Mouse (Mus musculus) cortical plate, adult 2 months (tissue): Measurements from ENCODE around the gene Zscan10. TPM values are rescaled to one million over a fixed set of nuclear protein-coding genes. Genes with fewer than 3 reads are reported as not detected.
A peak's percentile ranks its signal among the peaks of the same experiment; 100 is the strongest.

Experiments used
- H3K27ac ChIP-seq: fragments of 200-500 bp; 2 replicates; pipeline ENCODE4 v1.5.1; 2012; ENCODE audit warnings: low read length, control low read depth, inconsistent platforms; ENCODE audit not compliant: insufficient read depth
- H3K4me1 ChIP-seq: fragments of 200-500 bp; 2 replicates; pipeline ENCODE4 v1.6.1; 2011; ENCODE audit warnings: low read length; ENCODE audit not compliant: control insufficient read depth, insufficient read depth
- H3K4me3 ChIP-seq: fragments of 200-500 bp; 2 replicates; pipeline ENCODE4 v1.5.1; 2011; ENCODE audit warnings: mild to moderate bottlenecking, low read length, control low read depth; ENCODE audit not compliant: insufficient read depth
- CTCF ChIP-seq: fragments of 200-500 bp; IDR thresholded peaks from 2 replicates; pipeline ENCODE4 v1.5.1; 2011; ENCODE audit warnings: mild to moderate bottlenecking, control low read depth, low read length; ENCODE audit not compliant: insufficient read depth; ENCODE audit errors: extremely low read depth
- POLR2A ChIP-seq: fragments of 200-500 bp; IDR thresholded peaks from 2 replicates; pipeline ENCODE4 v1.6.1; 2011; ENCODE audit warnings: mild to moderate bottlenecking, low read length, control low read depth; ENCODE audit not compliant: insufficient read depth; ENCODE audit errors: extremely low read depth
- polyA plus RNA-seq: library from polyadenylated mRNA; depleted of rRNA; stranded (reverse); fragments of >200 nt; gene quantifications from 2 replicates; pipeline ENCODE4 v1.2.3, GENCODE M21; 2012; rRNA removed

Zscan10 gene
- 0.13 TPM in 1 of 2 replicates, not detected in the other for polyA plus RNA-seq

GRCm38 (mm10) chr17:23600641-23601622 lies at the start of gene Zscan10:
Gene Zscan10 (plus strand): TSS chr17:23600856.
- Histone ChIP-seq H3K4me3 (no peak within 1 kb of the TSS; the same call in 1 of the 2 replicates), H3K4me1 (no peaks in the 10 kb centered on the region), H3K27ac (no peak within 1 kb of the TSS)
- no peak for TF ChIP-seq POLR2A
- no peak for TF ChIP-seq CTCF

GRCm38 (mm10) chr17:23550856-23551255 lies 49.8 kb upstream of the Zscan10 start:
- H3K4me3 ChIP-seq = peak overlapping the region; percentile 92
- no peak for TF ChIP-seq CTCF
- TF ChIP-seq POLR2A = no peak

GRCm38 (mm10) chr17:23551416-23551815 lies 49.2 kb upstream of the Zscan10 start:
- H3K27ac ChIP-seq = peak overlapping the region; percentile 2; the same call in 1 of the 2 replicates
- TF ChIP-seq CTCF = no peak
- TF ChIP-seq POLR2A = no peak

More at GRCm38 (mm10) chr17:23550856-23551255, 49.8 kb upstream of the Zscan10 start:
- Histone ChIP-seq H3K4me1 (no peaks in the 10 kb centered on the region), H3K27ac (peak overlapping the region; percentile 2; the same call in 1 of the 2 replicates)

GRCm38 (mm10) chr17:23551963-23552362 lies 48.7 kb upstream of the Zscan10 start:
- no peak for TF ChIP-seq CTCF
- H3K4me3 ChIP-seq = no peak overlapping the region
- no peaks in the 10 kb centered on the region for H3K4me1 ChIP-seq
- H3K27ac ChIP-seq = no peak overlapping the region

More at GRCm38 (mm10) chr17:23551416-23551815, 49.2 kb upstream of the Zscan10 start:
- Histone ChIP-seq H3K4me1 (no peaks in the 10 kb centered on the region), H3K4me3 (peak overlapping the region; percentile 92)

GRCm38 (mm10) chr17:23552896-23553633 lies 47.6 kb upstream of the Zscan10 start:
- TF ChIP-seq CTCF (no peak), POLR2A (no peak)
- no peaks in the 10 kb centered on the region for H3K4me1 ChIP-seq
- H3K27ac ChIP-seq = no peak overlapping the region
- no peak overlapping the region for H3K4me3 ChIP-seq

GRCm38 (mm10) chr17:23553634-23554120 lies 47.0 kb upstream of the Zscan10 start:
- H3K4me1 ChIP-seq = no peaks in the 10 kb centered on the region
- TF ChIP-seq CTCF = no peak
- TF ChIP-seq POLR2A = no peak

GRCm38 (mm10) chr17:23554321-23554720 lies 46.3 kb upstream of the Zscan10 start:
- Histone ChIP-seq H3K4me1 (no peaks in the 10 kb centered on the region), H3K27ac (no peak overlapping the region), H3K4me3 (no peak overlapping the region)
- TF ChIP-seq CTCF = no peak
- TF ChIP-seq POLR2A = no peak

More at GRCm38 (mm10) chr17:23553634-23554120, 47.0 kb upstream of the Zscan10 start:
- Histone ChIP-seq H3K27ac (no peak overlapping the region), H3K4me3 (no peak overlapping the region)

- Histone ChIP-seq H3K4me3 (no peak overlapping the region), H3K27ac (no peak overlapping the region), H3K4me1 (no peaks in the 10 kb centered on the region)
- TF ChIP-seq POLR2A = no peak
- TF ChIP-seq CTCF = no peak
These were observed 45.3 kb upstream of the Zscan10 start for GRCm38 (mm10) chr17:23555243-23555916.

- TF ChIP-seq POLR2A = no peak
- TF ChIP-seq CTCF = peak; percentile 36
- H3K4me3 ChIP-seq = no peak overlapping the region
- peaks cover 1% of the 10 kb centered on the region; the same call in 1 of the 2 replicates for H3K4me1 ChIP-seq
- no peak overlapping the region for H3K27ac ChIP-seq
These were observed 40.9 kb upstream of the Zscan10 start for GRCm38 (mm10) chr17:23559767-23560166.
